Mouse (Mus musculus): ENCODE results near the gene Rhag.

Gene Rhag

DNA sequence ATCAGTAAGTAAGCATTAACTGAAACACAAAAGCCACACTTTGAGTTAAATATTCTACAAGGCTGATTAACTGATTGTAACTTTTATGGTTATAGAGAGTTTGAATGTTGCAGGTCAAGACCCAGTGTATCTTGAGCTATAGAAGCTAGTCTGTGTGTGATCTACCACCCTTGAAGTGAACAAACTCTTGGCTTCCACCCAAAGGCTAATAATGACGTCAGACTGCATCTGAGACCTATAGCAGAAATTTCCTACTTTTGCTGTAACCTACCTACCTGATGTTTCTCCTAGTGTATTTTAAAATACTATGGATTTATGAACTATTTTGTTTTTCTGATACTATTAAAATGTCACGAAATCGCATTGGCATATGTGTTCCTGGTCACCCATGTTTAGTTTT is 63.8 kb downstream of the Rhag start:
- no peak for DNase-seq (ENCODE audit: low read depth)

DNA sequence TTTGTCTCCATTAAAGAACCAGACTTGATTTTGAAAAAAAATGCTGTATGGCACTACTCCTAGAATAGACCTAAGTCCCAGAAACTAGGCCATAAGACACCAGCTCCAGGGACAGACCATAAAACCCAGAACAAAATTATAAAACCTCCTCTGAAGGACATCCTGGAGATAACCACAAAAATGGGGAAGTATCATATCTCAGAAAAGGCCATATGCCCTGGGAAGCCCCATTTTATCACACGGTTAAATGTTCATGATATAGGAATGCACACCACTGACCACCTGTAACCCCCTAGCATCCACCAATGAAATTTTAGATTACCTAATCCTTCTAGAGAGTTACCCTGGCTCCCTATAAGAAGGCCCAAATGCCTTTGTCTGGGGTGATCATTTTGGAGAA is 64.6 kb downstream of the Rhag start:
- DNase-seq (ENCODE audit: low read depth), result no peak

DNA sequence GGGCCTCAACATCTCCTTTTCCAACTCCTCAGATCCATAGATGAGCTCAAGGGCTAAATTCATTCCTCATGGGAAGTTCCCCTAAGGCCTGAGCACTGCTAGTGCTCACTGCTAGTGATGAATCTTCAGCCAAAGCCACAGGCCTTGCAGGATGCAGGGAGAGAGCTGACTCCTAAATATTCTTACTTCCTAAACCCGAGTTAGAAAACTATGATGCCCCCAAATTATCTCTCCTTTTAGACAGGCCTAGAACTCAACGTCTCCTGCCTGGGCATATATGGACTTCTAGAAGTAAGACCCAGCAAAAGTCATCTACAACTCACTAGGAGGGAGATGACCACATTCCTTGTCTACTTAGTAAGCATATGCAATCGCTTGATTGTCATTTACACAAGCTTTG is 66.8 kb downstream of the Rhag start:
- no peak for DNase-seq (ENCODE audit: low read depth)

DNA sequence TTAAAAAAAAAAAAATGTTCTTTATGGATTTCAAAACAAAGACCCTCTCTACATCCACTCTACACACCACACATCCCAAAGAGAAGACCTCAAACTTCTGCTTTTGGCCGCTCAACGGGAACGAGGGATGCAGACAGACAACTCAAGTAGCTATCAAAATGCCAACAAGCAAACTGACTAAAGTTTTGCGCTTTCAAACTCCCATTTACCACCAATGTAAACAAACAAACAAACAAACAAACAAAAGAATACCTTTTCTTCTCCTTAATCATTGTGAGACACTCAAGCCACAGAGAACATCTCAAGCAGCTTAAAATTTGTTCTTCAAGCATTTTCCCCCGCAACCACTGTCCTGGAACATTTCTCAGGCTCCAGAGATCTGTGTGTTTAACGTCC is 68.6 kb downstream of the Rhag start:
- DNase-seq (ENCODE audit: low read depth), result no peak

DNA sequence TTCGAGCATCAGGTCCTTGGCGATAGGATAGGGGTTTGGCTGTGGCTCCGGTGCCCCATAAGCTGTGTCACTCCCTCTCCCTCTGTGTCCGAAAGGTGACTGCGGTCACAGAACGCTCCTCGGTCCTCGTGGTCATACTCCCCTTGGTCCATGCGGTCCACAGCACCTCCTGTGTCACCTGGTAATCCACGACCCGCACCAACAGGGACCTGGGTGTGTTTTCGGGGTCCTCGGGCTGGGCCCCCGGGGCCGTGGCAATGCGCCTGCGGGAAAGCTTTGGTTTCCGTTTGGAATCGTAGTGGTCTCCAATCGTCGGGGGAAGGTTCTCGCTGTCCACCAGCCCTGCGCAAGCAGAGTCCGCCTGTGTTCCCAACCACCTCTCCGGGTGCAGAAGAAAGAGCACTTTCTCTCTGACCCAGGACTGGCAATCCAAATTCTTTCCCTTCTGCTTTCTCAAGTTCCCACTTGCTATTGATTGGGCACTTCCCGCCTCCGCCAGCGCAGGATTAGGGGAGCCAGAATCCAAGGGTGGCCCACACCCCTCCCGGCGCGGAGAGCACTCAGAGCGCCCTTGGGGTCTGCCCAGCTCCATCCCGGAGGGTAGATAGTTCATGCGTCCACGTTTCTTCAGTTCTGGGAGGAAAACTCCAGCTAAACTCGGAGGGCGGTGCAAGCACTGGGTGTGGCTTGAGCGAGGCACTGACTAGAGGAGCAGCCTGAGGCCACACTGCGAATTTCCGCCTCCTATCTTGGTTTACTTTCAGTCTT is 69.2 kb downstream of the Rhag start, which contains the start of gene 9130008F23Rik:
9130008F23Rik (minus strand) TSS at position 636 of the 768 bp plus-strand sequence.
- no peak for DNase-seq (ENCODE audit: low read depth)

DNA sequence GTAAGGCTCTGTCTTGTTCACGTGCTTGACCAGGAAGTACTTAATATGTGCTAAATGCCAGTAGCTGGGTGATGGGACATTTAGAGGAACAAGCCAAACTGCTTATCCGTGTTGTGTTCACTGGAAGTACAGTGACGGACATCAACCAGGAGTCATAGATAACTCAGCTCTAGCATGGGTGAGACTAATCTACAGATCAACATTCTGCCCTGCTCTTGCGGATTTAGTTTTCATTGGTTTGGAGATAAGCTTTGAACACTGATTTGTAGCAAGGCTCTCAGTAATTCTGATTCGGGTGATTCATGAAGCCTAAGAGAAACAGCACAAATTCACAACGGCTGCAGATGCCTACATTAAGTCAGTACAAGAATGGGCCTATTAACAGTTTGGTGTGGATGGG is 71.2 kb downstream of the Rhag start:
- no peak for DNase-seq (ENCODE audit: low read depth)

DNA sequence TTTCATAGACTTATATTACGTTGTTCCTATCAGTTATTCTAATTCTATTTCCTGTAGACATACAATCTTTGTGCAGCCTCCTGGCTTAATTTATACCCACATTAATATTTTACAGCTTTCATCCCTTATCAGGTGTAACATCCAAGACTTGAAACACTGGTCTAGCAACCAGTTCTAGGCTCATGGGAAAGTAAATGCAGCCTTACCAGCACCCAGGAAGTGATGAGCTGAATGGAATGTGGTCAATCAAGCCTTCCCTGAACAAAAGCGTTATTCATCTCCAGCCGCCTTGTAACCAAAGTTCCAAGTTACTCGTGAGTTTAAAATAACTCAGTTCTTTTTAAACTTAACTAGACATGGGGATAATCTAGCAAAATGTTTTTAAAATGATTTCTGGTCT is 74.2 kb downstream of the Rhag start:
- DNase-seq (ENCODE audit: low read depth), result no peak

DNA sequence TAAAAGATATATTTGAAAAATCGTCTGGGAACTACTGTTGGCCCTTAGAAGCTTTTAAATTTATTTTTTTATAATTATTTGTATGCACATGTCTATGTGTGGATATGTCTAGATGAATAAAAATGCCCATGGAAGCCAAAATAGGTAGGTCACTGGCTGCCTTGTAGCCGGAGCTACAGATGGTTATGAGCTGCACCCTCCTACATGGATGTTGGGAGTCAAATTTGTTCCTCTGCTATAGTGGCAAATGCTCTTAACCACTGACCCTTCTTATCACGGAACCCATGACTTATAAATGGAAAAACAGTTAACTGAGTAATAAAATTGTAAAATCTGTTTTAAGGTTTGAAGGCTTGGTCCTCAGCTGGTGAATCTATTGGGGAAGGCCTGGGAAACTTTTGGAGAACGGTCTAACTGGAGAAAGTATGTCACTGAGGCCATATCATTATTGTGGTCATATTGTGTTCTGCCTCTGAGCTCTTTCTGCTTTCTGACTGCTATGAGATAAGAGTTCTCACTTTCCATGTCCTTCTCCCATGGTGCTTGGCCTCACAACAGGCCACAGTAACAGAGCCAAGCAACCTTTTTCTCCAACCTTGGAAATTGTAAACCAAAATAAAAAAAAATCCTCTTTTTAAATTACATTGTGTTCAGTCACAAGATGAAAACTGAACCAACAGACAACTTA is 77.1 kb downstream of the Rhag start:
- no peak for DNase-seq (ENCODE audit: low read depth)
